Mouse (Mus musculus): ENCODE measurements around the gene Gm2026.
"Not testable (repeated sequence)": the region's sequence is repeated elsewhere in the genome, so short reads cannot be mapped to it uniquely, and the experiment has no call there.

Gm2026 gene

GRCm38 (mm10) chr2:175965031-175965430, at the start of gene Gm2026:
TSS of gene Gm2026 (plus strand) at chr2:175965331.
- DNase-seq (ENCODE audit: low read depth, low spot score) = not testable (repeated sequence)

- DNase-seq (ENCODE audit: low read depth, low spot score) = not testable (repeated sequence)
Measured at GRCm38 (mm10) chr2:175931000-175931399, 34.1 kb upstream of the Gm2026 start, which contains the start of gene Zfp966. TSS of gene Zfp966 (minus strand) at chr2:175931100.

Measured in ZHBTc4 (cell line).